Mouse (Mus musculus) MEL (cell line): ENCODE measurements at regions not wholly inside any gene's neighbourhood (a gene's known extent, or its start where the extent isn't known, plus 50 kb on each side); places are given as distances from the start of the nearest gene placed in this dataset.

Experiments used
- DNase-seq: peaks from one replicate; pipeline ENCODE4 v3.0.0; 2011; ENCODE audit warnings: low read depth, low spot score
- H3K27ac ChIP-seq: 2 replicates; pipeline ENCODE4 v1.5.1; 2012; ENCODE audit warnings: low read depth, mild to moderate bottlenecking, control low read depth, low read length, moderate library complexity; ENCODE audit not compliant: control insufficient read depth
- H3K27me3 ChIP-seq, 2 experiments: fragments of 150-350 bp in 1 of 2; sonication (generic) in 1 of 2; 2 replicates each; pipeline ENCODE4 v1.6.1; 2012; ENCODE audit warnings: low read length in 2 of 2, mild to moderate bottlenecking in 2 of 2, improper control_type of control experiment in 1 of 2, moderate library complexity in 1 of 2; ENCODE audit not compliant: insufficient read depth in 2 of 2, control insufficient read depth in 1 of 2
- H3K36me3 ChIP-seq, 2 experiments: 2 replicates each; pipeline ENCODE4 v1.6.1; 2012 to 2014; ENCODE audit warnings: low read length in 2 of 2, improper control_type of control experiment in 1 of 2, inconsistent platforms in 1 of 2, mild to moderate bottlenecking in 1 of 2; ENCODE audit not compliant: insufficient read depth in 2 of 2, control insufficient read depth in 1 of 2
- H3K4me1 ChIP-seq, 2 experiments: fragments of 150-350 bp in 1 of 2; sonication (generic) in 1 of 2; 2 replicates each; pipeline ENCODE4 v1.6.1; 2012; ENCODE audit warnings: low read length in 2 of 2, improper control_type of control experiment in 1 of 2, mild to moderate bottlenecking in 1 of 2; ENCODE audit not compliant: insufficient read depth in 2 of 2, control insufficient read depth in 1 of 2
- H3K4me3 ChIP-seq, 2 experiments: fragments of 150-350 bp in 1 of 2; sonication (generic) in 1 of 2; 2 replicates each; pipeline ENCODE4 v1.5.1; 2012; ENCODE audit warnings: low read depth in 2 of 2, low read length in 2 of 2, mild to moderate bottlenecking in 2 of 2, moderate library complexity in 2 of 2, control low read depth in 1 of 2, improper control_type of control experiment in 1 of 2; ENCODE audit not compliant: control insufficient read depth in 1 of 2, insufficient read depth in 1 of 2
- H3K79me2 ChIP-seq: 2 replicates; pipeline ENCODE4 v1.6.1; 2012; ENCODE audit warnings: mild to moderate bottlenecking, low read length, moderate library complexity; ENCODE audit not compliant: control insufficient read depth, poor library complexity, insufficient read depth
- H3K9ac ChIP-seq: 2 replicates; pipeline ENCODE4 v1.6.1; 2012; ENCODE audit warnings: low read depth, mild to moderate bottlenecking, control low read depth, low read length, moderate library complexity; ENCODE audit not compliant: control insufficient read depth, poor library complexity, severe bottlenecking
- H3K9me3 ChIP-seq: fragments of 150-350 bp; sonication (generic); replicated peaks from 2 replicates; pipeline ENCODE4 v1.6.1; 2012; ENCODE audit warnings: mild to moderate bottlenecking, low read length, improper control_type of control experiment, moderate library complexity; ENCODE audit not compliant: insufficient read depth
- CHD2 ChIP-seq: IDR thresholded peaks from 2 replicates; pipeline ENCODE4 v1.6.1; 2011; ENCODE audit warnings: low read length, improper control_type of control experiment
- CTCF ChIP-seq, 3 experiments: IDR thresholded peaks in 2 of 3; conservative IDR thresholded peaks in 1 of 3; 2 replicates each; pipeline ENCODE4 v1.5.1; 2011 to 2012; ENCODE audit warnings: low read length in 3 of 3, low read depth in 2 of 3, mild to moderate bottlenecking in 2 of 3, improper control_type of control experiment in 1 of 3, inconsistent platforms in 1 of 3, mixed read lengths in 1 of 3, moderate library complexity in 1 of 3; ENCODE audit not compliant: control insufficient read depth in 1 of 3, insufficient read depth in 1 of 3, poor library complexity in 1 of 3, severe bottlenecking in 1 of 3
- ELF1 ChIP-seq: IDR thresholded peaks from 2 replicates; pipeline ENCODE4 v1.6.1; 2014; ENCODE audit warnings: low read depth, mild to moderate bottlenecking, inconsistent platforms, low read length, improper control_type of control experiment, moderate library complexity
- ETS1 ChIP-seq: IDR thresholded peaks from 2 replicates; pipeline ENCODE4 v1.6.1; 2012; ENCODE audit warnings: low read depth, mild to moderate bottlenecking, inconsistent platforms, low read length, improper control_type of control experiment, moderate library complexity
- GABPA ChIP-seq: IDR thresholded peaks from 2 replicates; pipeline ENCODE4 v1.6.1; 2012; ENCODE audit warnings: low read depth, mild to moderate bottlenecking, inconsistent platforms, low read length, improper control_type of control experiment, moderate library complexity
- GATA1 ChIP-seq: IDR thresholded peaks from 2 replicates; pipeline ENCODE4 v1.6.1; 2011; ENCODE audit warnings: low read depth, low read length, improper control_type of control experiment
- JUND ChIP-seq: IDR thresholded peaks from 2 replicates; pipeline ENCODE4 v1.6.1; 2011; ENCODE audit warnings: low read depth, mild to moderate bottlenecking, improper control_type of control experiment, low read length
- MAFK ChIP-seq: IDR thresholded peaks from 2 replicates; pipeline ENCODE4 v1.6.1; 2011; ENCODE audit warnings: low read depth, mild to moderate bottlenecking, low read length, improper control_type of control experiment, borderline replicate concordance
- MEF2A ChIP-seq: IDR thresholded peaks from 2 replicates; pipeline ENCODE4 v1.6.1; 2014; ENCODE audit warnings: low read depth, mild to moderate bottlenecking, inconsistent platforms, low read length, improper control_type of control experiment; ENCODE audit not compliant: poor library complexity, insufficient replicate concordance, severe bottlenecking; ENCODE audit errors: extremely low read depth
- MXI1 ChIP-seq: IDR thresholded peaks from 2 replicates; pipeline ENCODE4 v1.6.1; 2011; ENCODE audit warnings: mild to moderate bottlenecking, low read depth, low read length, improper control_type of control experiment
- MYB ChIP-seq: IDR thresholded peaks from 2 replicates; pipeline ENCODE4 v1.6.1; 2011; ENCODE audit warnings: mild to moderate bottlenecking, low read depth, low read length, improper control_type of control experiment
- NELFE ChIP-seq: IDR thresholded peaks from 2 replicates; pipeline ENCODE4 v1.6.1; 2011; ENCODE audit warnings: low read depth, low read length, improper control_type of control experiment
- POLR2A ChIP-seq, 2 experiments: IDR thresholded peaks; 2 replicates each; pipeline ENCODE4 v1.6.1; 2011 to 2012; ENCODE audit warnings: low read length in 2 of 2, mild to moderate bottlenecking in 2 of 2, control low read depth in 1 of 2, improper control_type of control experiment in 1 of 2, low read depth in 1 of 2, moderate library complexity in 1 of 2; ENCODE audit not compliant: control insufficient read depth in 1 of 2, insufficient read depth in 1 of 2, poor library complexity in 1 of 2
- POLR2AphosphoS2 ChIP-seq: IDR thresholded peaks from 2 replicates; pipeline ENCODE4 v1.6.1; 2011; ENCODE audit warnings: low read length, improper control_type of control experiment
- RAD21 ChIP-seq: IDR thresholded peaks from 2 replicates; pipeline ENCODE4 v1.6.1; 2011; ENCODE audit warnings: mild to moderate bottlenecking, low read depth, low read length, improper control_type of control experiment
- RCOR1 ChIP-seq: IDR thresholded peaks from 2 replicates; pipeline ENCODE4 v1.6.1; 2012; ENCODE audit warnings: low read depth, mild to moderate bottlenecking, inconsistent platforms, low read length, improper control_type of control experiment
- SIN3A ChIP-seq: IDR thresholded peaks from 2 replicates; pipeline ENCODE4 v1.6.1; 2012; ENCODE audit warnings: low read length, improper control_type of control experiment, inconsistent platforms
- SMC3 ChIP-seq: IDR thresholded peaks from 2 replicates; pipeline ENCODE4 v1.6.1; 2011; ENCODE audit warnings: low read depth, low read length, improper control_type of control experiment
- TAL1 ChIP-seq: IDR thresholded peaks from 2 replicates; pipeline ENCODE4 v1.6.1; 2012; ENCODE audit warnings: mild to moderate bottlenecking, inconsistent platforms, low read length, moderate library complexity, mixed read lengths
- TCF12 ChIP-seq: IDR thresholded peaks from 2 replicates; pipeline ENCODE4 v1.6.1; 2014; ENCODE audit warnings: low read depth, mild to moderate bottlenecking, inconsistent platforms, low read length, improper control_type of control experiment, moderate library complexity
- USF2 ChIP-seq, 2 experiments: IDR thresholded peaks; 2 replicates each; pipeline ENCODE4 v1.6.1; 2011 to 2012; ENCODE audit warnings: improper control_type of control experiment in 2 of 2, low read length in 2 of 2, borderline replicate concordance in 1 of 2, inconsistent platforms in 1 of 2, low read depth in 1 of 2, mild to moderate bottlenecking in 1 of 2; ENCODE audit not compliant: insufficient read depth in 1 of 2
- ZC3H11A ChIP-seq: IDR thresholded peaks from 2 replicates; pipeline ENCODE4 v1.6.1; 2012; ENCODE audit warnings: low read depth, mild to moderate bottlenecking, inconsistent platforms, low read length, improper control_type of control experiment
- ZKSCAN1 ChIP-seq: IDR thresholded peaks from 2 replicates; pipeline ENCODE4 v1.6.1; 2012; ENCODE audit warnings: low read depth, mild to moderate bottlenecking, inconsistent platforms, low read length, improper control_type of control experiment, moderate library complexity
- ZNF384 ChIP-seq: IDR thresholded peaks from 2 replicates; pipeline ENCODE4 v1.6.1; 2012; ENCODE audit warnings: low read depth, mild to moderate bottlenecking, inconsistent platforms, low read length, improper control_type of control experiment

- H3K9me3 ChIP-seq = no peaks in the 10 kb centered on the region
- H3K36me3 ChIP-seq = no peaks in the 10 kb centered on the region
- no peak overlapping the region for H3K4me3 ChIP-seq
- H3K27me3 ChIP-seq = no peaks in the 10 kb centered on the region
- H3K79me2 ChIP-seq = no peaks in the 10 kb centered on the region
- H3K27ac ChIP-seq = no peak overlapping the region
- H3K9ac ChIP-seq = no peak overlapping the region
- no peak for TF ChIP-seq POLR2A (IDR thresholded peaks at IDR 0.05; ENCODE audit: control insufficient read depth in 1 of 2, insufficient read depth in 1 of 2, low read depth in 1 of 2, low read length in 2 of 2, poor library complexity in 1 of 2)
- TF ChIP-seq SMC3 = no peak
- TF ChIP-seq GABPA = no peak
- TF ChIP-seq GATA1 = no peak
- no peak for DNase-seq
- H3K4me1 ChIP-seq = no peaks in the 10 kb centered on the region
These were observed 276.2 kb upstream of the Ano5 start for GRCm38 (mm10) chr7:51234616-51235015.

GRCm38 (mm10) chr7:51247695-51248094 lies 263.1 kb upstream of the Ano5 start:
- H3K4me3 ChIP-seq = no peak overlapping the region
- DNase-seq = no peak
- no peaks in the 10 kb centered on the region for H3K27me3 ChIP-seq
- no peaks in the 10 kb centered on the region for H3K36me3 ChIP-seq
- no peaks in the 10 kb centered on the region for H3K4me1 ChIP-seq
- H3K27ac ChIP-seq = no peak overlapping the region
- H3K9ac ChIP-seq = no peak overlapping the region
- H3K9me3 ChIP-seq = no peaks in the 10 kb centered on the region
- H3K79me2 ChIP-seq = no peaks in the 10 kb centered on the region
- no peak for TF ChIP-seq GABPA
- no peak for TF ChIP-seq ELF1
- TF ChIP-seq ZC3H11A = no peak
- no peak for TF ChIP-seq MAFK
- TF ChIP-seq USF2 (IDR thresholded peaks at IDR 0.05; ENCODE audit: borderline replicate concordance in 1 of 2, insufficient read depth in 1 of 2, low read depth in 1 of 2, low read length in 2 of 2) = no peak

GRCm38 (mm10) chr7:51254461-51254860 lies 256.4 kb upstream of the Ano5 start:
- H3K27ac ChIP-seq = no peak overlapping the region
- H3K9me3 ChIP-seq = no peaks in the 10 kb centered on the region
- DNase-seq = no peak
- H3K36me3 ChIP-seq = no peaks in the 10 kb centered on the region
- TF ChIP-seq NELFE = no peak
- TF ChIP-seq ZC3H11A = no peak
- no peak for TF ChIP-seq JUND
- TF ChIP-seq GABPA = no peak
- no peak for TF ChIP-seq ZKSCAN1
- TF ChIP-seq MXI1 = no peak
- no peak for TF ChIP-seq CHD2
- no peak for TF ChIP-seq TCF12
- no peak for TF ChIP-seq POLR2AphosphoS2
- no peak for TF ChIP-seq SIN3A
- TF ChIP-seq ZNF384 = no peak
- no peak for TF ChIP-seq ETS1
- no peak for TF ChIP-seq TAL1
- no peak for TF ChIP-seq CTCF (IDR thresholded peaks at IDR 0.05 in 2 of 3, conservative IDR thresholded peaks at IDR 0.05 in 1 of 3; ENCODE audit: control insufficient read depth in 1 of 3, insufficient read depth in 1 of 3, low read depth in 2 of 3, low read length in 3 of 3, poor library complexity in 1 of 3, severe bottlenecking in 1 of 3)
- TF ChIP-seq RAD21 = no peak
- TF ChIP-seq RCOR1 = no peak
- no peak for TF ChIP-seq MEF2A
- TF ChIP-seq MYB = no peak
- TF ChIP-seq, all 39 proteins: peak for 0
- Histone ChIP-seq H3K27me3 (no peaks in the 10 kb centered on the region), H3K4me3 (no peak overlapping the region), H3K79me2 (no peaks in the 10 kb centered on the region), H3K4me1 (no peaks in the 10 kb centered on the region), H3K9ac (no peak overlapping the region)
